Comparison of ENCODE assay signal across 9 mouse cellular contexts in the genomic region with DNA sequence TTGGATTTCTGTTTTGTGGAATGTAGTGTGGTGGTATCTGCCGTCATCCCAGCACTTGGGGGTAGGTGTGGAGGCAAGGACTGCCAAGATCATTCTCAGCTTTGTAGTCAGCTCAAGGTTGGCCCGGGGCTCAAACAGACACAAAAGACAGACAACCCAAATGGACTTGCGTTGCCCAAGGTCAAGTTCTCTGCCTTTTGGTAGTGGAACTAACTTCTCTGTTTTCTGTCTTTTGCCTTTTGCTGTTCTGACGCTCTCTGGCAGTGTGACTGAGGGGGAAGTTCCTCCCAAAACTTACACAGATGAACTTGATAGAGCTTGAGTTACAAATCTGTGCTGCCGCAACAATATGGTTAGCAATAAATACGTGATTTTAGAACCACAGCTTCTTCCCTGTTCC. TPM values are rescaled to one million over a fixed set of nuclear protein-coding genes. Genes with fewer than 3 reads are reported as not detected.
DNase-seq lines count a peak whose midpoint lies in the region; ATAC-seq lines count a peak whose summit lies in the region.
"Had no signal": no experiment of that assay in that cellular context is flagged by ENCODE, and none has a peak within 500 bp of the region (broad histone marks: within the 10 kb centered on the region; RNA-seq: fewer than 3 reads in every experiment).

No protein-coding gene starts in this region.

- DNase-seq in forebrain, embryonic 11.5 days (ENCODE audit: low spot score): no peak
- DNase-seq in retina, embryonic 14.5 days (ENCODE audit: low spot score): peak; percentile 11
- DNase-seq in retina, postnatal 1 day: no peak
- DNase-seq in thymus, postnatal 25 days: no peak

- peaks cover 52% of the 10 kb centered on the region for H3K27me3 ChIP-seq in forebrain, embryonic 15.5 days
- peaks cover 48% of the 10 kb centered on the region for H3K27me3 ChIP-seq in forebrain, embryonic 11.5 days (ENCODE audit: control insufficient read depth, insufficient read depth, low read length)
- H3K27me3 ChIP-seq in limb, embryonic 12.5 days: peaks cover 80% of the 10 kb centered on the region

- no peak for ATAC-seq in forebrain, embryonic 15.5 days (replicated peaks)
- ATAC-seq in forebrain, embryonic 11.5 days (replicated peaks; ENCODE audit: low FRiP score): no peak
- ATAC-seq in limb, embryonic 12.5 days (ENCODE audit: insufficient number of reproducible peaks, insufficient read depth, low FRiP score, low TSS enrichment, low read depth): no peak
- ATAC-seq in megakaryocyte-erythroid progenitor cell, adult 5-6 weeks (replicated peaks; ENCODE audit: low FRiP score, low TSS enrichment, poor library complexity, severe bottlenecking): no peak
- no peak for ATAC-seq in frontal cortex, adult (ENCODE audit: low TSS enrichment)

- H3K9me3 ChIP-seq in forebrain, embryonic 15.5 days: no peaks in the 10 kb centered on the region
- H3K9me3 ChIP-seq in forebrain, embryonic 11.5 days (ENCODE audit: control insufficient read depth, low read length): no peaks in the 10 kb centered on the region
- H3K9me3 ChIP-seq in limb, embryonic 12.5 days: no peaks in the 10 kb centered on the region

- H3K4me2 ChIP-seq in forebrain, embryonic 15.5 days (replicated peaks): peak overlapping the region; percentile 97; the same call in 1 of the 2 replicates
- no peak overlapping the region for H3K4me2 ChIP-seq in forebrain, embryonic 11.5 days (ENCODE audit: low read depth, low read length, severe bottlenecking)
- H3K4me2 ChIP-seq in limb, embryonic 12.5 days: peak overlapping the region; percentile 100; the same call in 1 of the 2 replicates

- H3K27ac ChIP-seq in forebrain, embryonic 15.5 days (replicated peaks): no peak overlapping the region
- no peak overlapping the region for H3K27ac ChIP-seq in forebrain, embryonic 11.5 days (ENCODE audit: low read depth, low read length)
- H3K27ac ChIP-seq in limb, embryonic 12.5 days: no peak overlapping the region

- no peaks in the 10 kb centered on the region for H3K36me3 ChIP-seq in forebrain, embryonic 15.5 days
- no peaks in the 10 kb centered on the region for H3K36me3 ChIP-seq in forebrain, embryonic 11.5 days (ENCODE audit: control insufficient read depth, insufficient read depth, low read length)
- H3K36me3 ChIP-seq in limb, embryonic 12.5 days: no peaks in the 10 kb centered on the region

- H3K4me3 ChIP-seq in forebrain, embryonic 15.5 days: peak overlapping the region; percentile 67
- H3K4me3 ChIP-seq in forebrain, embryonic 11.5 days (ENCODE audit: low read depth, low read length): no peak overlapping the region
- peak overlapping the region; percentile 72 for H3K4me3 ChIP-seq in limb, embryonic 12.5 days (replicated peaks)

- WGBS in forebrain, embryonic 15.5 days: 43% methylated on average over 6 of the region's 6 CpGs
- WGBS in forebrain, embryonic 11.5 days: 40% methylated on average over 6 of the region's 6 CpGs
- 31% methylated on average over 6 of the region's 6 CpGs for WGBS in limb, embryonic 12.5 days

- peaks cover 11% of the 10 kb centered on the region for H3K4me1 ChIP-seq in forebrain, embryonic 15.5 days
- peaks cover 5% of the 10 kb centered on the region; the same call in 1 of the 2 replicates for H3K4me1 ChIP-seq in forebrain, embryonic 11.5 days (replicated peaks; ENCODE audit: control insufficient read depth, insufficient read depth, low read length)
- H3K4me1 ChIP-seq in limb, embryonic 12.5 days (replicated peaks): peaks cover 9% of the 10 kb centered on the region

- H3K9ac ChIP-seq in forebrain, embryonic 15.5 days (replicated peaks): no peak overlapping the region
- no peak overlapping the region for H3K9ac ChIP-seq in forebrain, embryonic 11.5 days (ENCODE audit: low read length)
- H3K9ac ChIP-seq in limb, embryonic 12.5 days (replicated peaks): no peak overlapping the region

RNA-seq across cellular contexts. Expression of a gene that starts 1.3 kb away (rescaled TPM):
- polyA plus RNA-seq in forebrain, embryonic 15.5 days (2015; fragmentation: Nextera tagmentation; extraction: Ambion mirVana): 4.0 and 4.6 TPM in 2 replicates
- polyA plus RNA-seq in forebrain, embryonic 11.5 days (2014; fragmentation: Nextera tagmentation; extraction: Ambion mirVana): 0.67 and 0.93 TPM in 2 replicates
- polyA plus RNA-seq in limb, embryonic 12.5 days (2016; fragmentation: Nextera tagmentation; extraction: Ambion mirVana): 0.92 and 1.6 TPM in 2 replicates
- total RNA-seq in megakaryocyte-erythroid progenitor cell, adult 5-6 weeks (2014; fragmentation: Nextera tagmentation): not detected in 2 replicates
- 0.23 TPM in 1 of 2 replicates, not detected in the other for total RNA-seq in megakaryocyte-erythroid progenitor cell, adult 5-6 weeks (2017)
- polyA plus RNA-seq: erythroblast, embryonic 14.5 days had no signal
